Mouse (Mus musculus) intestine, postnatal 0 days (tissue): ENCODE data around the gene Crlf1. TPM values are rescaled to one million over a fixed set of nuclear protein-coding genes. Genes with fewer than 3 reads are reported as not detected.

Experiments
- ATAC-seq: fragments of 200-750 bp; cut with Nextera tagmentation; 2 replicates; pipeline ENCODE4 v1.8.0; 2017; ENCODE audit warnings: mild to moderate bottlenecking, moderate TSS enrichment, moderate library complexity
- H3K27ac ChIP-seq: fragments of 300-500 bp; sonication (generic); 2 replicates; pipeline ENCODE4 v1.5.1; 2014; ENCODE audit warnings: mild to moderate bottlenecking, low read depth, low read length, moderate library complexity
- H3K27me3 ChIP-seq: fragments of 300-500 bp; sonication (generic); replicated peaks from 2 replicates; pipeline ENCODE4 v1.6.1; 2014; ENCODE audit warnings: low read length, mixed read lengths; ENCODE audit not compliant: control insufficient read depth, insufficient read depth
- H3K36me3 ChIP-seq: fragments of 300-500 bp; sonication (generic); 2 replicates; pipeline ENCODE4 v1.6.1; 2014; ENCODE audit warnings: mild to moderate bottlenecking, moderate library complexity; ENCODE audit not compliant: control insufficient read depth, insufficient read depth
- H3K4me1 ChIP-seq: fragments of 300-500 bp; sonication (generic); replicated peaks from 2 replicates; pipeline ENCODE4 v1.6.1; 2014; ENCODE audit warnings: antibody characterized with exemption, low read length, mixed read lengths; ENCODE audit not compliant: control insufficient read depth, insufficient read depth
- H3K4me2 ChIP-seq: fragments of 300-500 bp; sonication (generic); replicated peaks from 2 replicates; pipeline ENCODE4 v1.6.1; 2014; ENCODE audit warnings: low read depth, mild to moderate bottlenecking, moderate library complexity
- H3K4me3 ChIP-seq: fragments of 300-500 bp; sonication (generic); 2 replicates; pipeline ENCODE4 v1.5.1; 2014; ENCODE audit warnings: low read depth, low read length
- H3K9ac ChIP-seq: fragments of 300-500 bp; sonication (generic); 2 replicates; pipeline ENCODE4 v1.6.1; 2014; ENCODE audit warnings: mild to moderate bottlenecking, low read depth, low read length
- H3K9me3 ChIP-seq: fragments of 300-500 bp; sonication (generic); 2 replicates; pipeline ENCODE4 v1.6.1; 2016; ENCODE audit warnings: mixed run types; ENCODE audit not compliant: control insufficient read depth
- CTCF ChIP-seq: sonication (generic); IDR thresholded peaks from 2 replicates; pipeline ENCODE4 v1.5.1; 2016; ENCODE audit warnings: low read depth, mild to moderate bottlenecking, control low read depth, antibody characterized with exemption, moderate library complexity
- WGBS: fragments of 180-500 bp; shearing (Covaris S2); extraction: QIAGEN DNeasy Blood & Tissue Kit; methylation state at CpG from one replicate; pipeline ENCODE4 v1.1.7; 2014; 5-methylcytosine and 5-hydroxymethylcytosine counted together
- polyA plus RNA-seq: library from polyadenylated mRNA; unstranded; fragments of >200 nt; fragmentation: Nextera tagmentation; extraction: Ambion mirVana; gene quantifications from 2 replicates; pipeline ENCODE4 v1.2.1, GENCODE M21; 2015

Crlf1 gene
- polyA plus RNA-seq, 1 experiment from 2014 or later, result 0.81 TPM

DNA sequence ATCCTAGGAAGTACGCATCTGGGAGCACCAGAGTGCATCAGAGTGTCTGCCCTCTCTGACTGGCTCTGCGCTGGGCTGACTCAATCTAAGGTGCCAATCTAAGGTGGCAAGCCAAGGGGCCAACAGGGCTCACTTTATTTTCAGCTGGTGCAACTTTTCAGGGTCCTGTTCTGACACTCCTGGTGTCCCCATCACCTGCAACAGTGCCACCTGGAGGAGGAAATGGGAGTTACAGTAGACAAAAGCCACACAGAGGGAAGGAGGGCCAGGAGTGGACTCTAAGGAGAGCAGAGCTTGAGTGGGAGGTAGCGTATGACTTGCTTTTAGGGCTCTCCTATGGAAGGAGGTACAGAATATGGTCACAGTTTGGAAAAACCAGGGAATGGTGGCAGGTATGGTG, 11.9 kb downstream of the Crlf1 start:
- peak; percentile 93 for TF ChIP-seq CTCF
- 88% methylated on average over 3 of the region's 3 CpGs for whole genome bisulfite sequencing
- Histone ChIP-seq H3K36me3 (peaks cover 25% of the 10 kb centered on the region; the same call in 1 of the 2 replicates), H3K27me3 (peaks cover 19% of the 10 kb centered on the region), H3K27ac (no peak overlapping the region), H3K4me2 (no peak overlapping the region), H3K9me3 (no peaks in the 10 kb centered on the region), H3K9ac (no peak overlapping the region), H3K4me3 (no peak overlapping the region), H3K4me1 (no peaks in the 10 kb centered on the region; the same call in none of the 2 replicates)
- no peak for ATAC-seq

GRCm38 (mm10) chr8:70505698-70506327, 12.9 kb downstream of the Crlf1 start:
- peak overlapping the region; percentile 59 for H3K4me3 ChIP-seq
- H3K9me3 ChIP-seq, result no peaks in the 10 kb centered on the region
- no peak for ATAC-seq
- peak overlapping the region; percentile 82 for H3K4me2 ChIP-seq
- 35% methylated on average over 32 of the region's 32 CpGs for WGBS
- 0 out of 2 replicates have a peak overlapping the region, but pooled peaks have one; percentile 81 for H3K27ac ChIP-seq
- H3K36me3 ChIP-seq, result peaks cover 25% of the 10 kb centered on the region; the same call in 1 of the 2 replicates
- H3K4me1 ChIP-seq, result no peaks in the 10 kb centered on the region; the same call in none of the 2 replicates
- no peak for TF ChIP-seq CTCF
- H3K9ac ChIP-seq, result peak overlapping the region; percentile 60
- H3K27me3 ChIP-seq, result peaks cover 12% of the 10 kb centered on the region; the same call in 1 of the 2 replicates

DNA sequence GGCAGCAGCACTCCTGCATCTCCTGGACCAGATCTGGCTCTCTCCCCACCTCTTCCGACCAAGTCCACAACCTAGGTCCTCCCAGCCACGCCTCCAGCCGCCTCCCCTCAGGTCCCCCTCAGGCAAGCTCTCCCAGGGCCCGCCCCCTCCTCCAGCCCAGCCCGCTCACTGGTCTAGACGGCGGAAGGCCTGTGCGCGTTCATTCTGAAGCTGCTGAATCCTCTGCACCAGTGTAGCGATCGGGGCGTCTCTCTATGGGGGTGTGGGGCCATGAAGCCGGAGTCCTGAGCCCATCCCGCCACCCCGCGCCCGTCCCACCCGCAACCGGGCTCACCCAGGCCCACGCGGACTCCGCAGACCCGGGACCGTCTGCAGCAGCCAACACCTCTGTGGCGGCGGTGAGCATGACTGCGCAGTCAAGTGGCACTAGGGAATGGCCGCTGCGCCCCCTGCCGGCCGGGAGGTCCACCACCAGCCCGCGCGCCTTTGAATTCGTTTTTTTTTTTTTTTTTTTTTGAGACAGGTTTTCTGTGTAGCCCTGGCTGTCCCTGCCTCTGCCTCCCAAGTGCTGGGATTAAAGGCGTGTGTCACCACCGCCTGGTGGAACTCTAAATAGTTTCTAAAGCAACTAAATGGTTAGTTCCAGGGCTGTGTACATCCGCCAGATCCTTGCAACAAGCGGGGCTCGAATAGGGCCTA, 13.5 kb downstream of the Crlf1 start, which contains the start of gene Rex1bd:
Gene Rex1bd, minus strand, starts transcription at position 425 of the 699 bp plus-strand sequence.
- peak within 1 kb of the TSS; percentile 59 for H3K4me3 ChIP-seq
- peaks cover 25% of the 10 kb centered on the region; the same call in 1 of the 2 replicates for H3K36me3 ChIP-seq
- peak within 1 kb of the TSS; percentile 81 for H3K27ac ChIP-seq
- no peaks in the 10 kb centered on the region; the same call in none of the 2 replicates for H3K4me1 ChIP-seq
- H3K9ac ChIP-seq, result peak within 1 kb of the TSS; percentile 60
- H3K27me3 ChIP-seq, result peaks cover 7% of the 10 kb centered on the region; the same call in 1 of the 2 replicates
- H3K9me3 ChIP-seq, result no peaks in the 10 kb centered on the region
- WGBS, result 3% methylated on average over 40 of the region's 40 CpGs
- peak; percentile 75 for ATAC-seq
- peak within 1 kb of the TSS; percentile 82 for H3K4me2 ChIP-seq
- TF ChIP-seq CTCF, result peak; percentile 93

DNA sequence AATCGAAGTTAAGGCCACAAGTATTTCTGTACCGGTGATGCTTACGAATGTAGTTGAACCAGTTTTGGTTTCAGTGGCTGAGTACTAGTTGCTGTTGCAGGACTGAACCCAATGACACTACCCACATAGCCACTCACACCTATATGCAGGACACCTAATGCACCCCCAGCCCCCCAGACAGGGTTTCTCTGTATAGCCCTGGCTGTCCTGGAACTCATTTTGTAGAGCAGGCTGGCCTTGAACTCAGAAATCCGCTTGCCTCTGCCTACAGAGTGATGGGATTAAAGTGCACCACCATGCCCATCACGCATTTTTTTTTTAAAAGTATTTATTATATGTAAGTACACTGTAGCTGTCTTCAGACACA, 14.1 kb downstream of the Crlf1 start:
- no peaks in the 10 kb centered on the region for H3K9me3 ChIP-seq
- H3K4me1 ChIP-seq, result no peaks in the 10 kb centered on the region; the same call in none of the 2 replicates
- 53% methylated on average over 5 of the region's 5 CpGs for WGBS
- 0 out of 2 replicates have a peak, but pooled peaks cover 2% of the 10 kb centered on the region for H3K27me3 ChIP-seq
- no peak for TF ChIP-seq CTCF
- H3K4me3 ChIP-seq, result no peak overlapping the region
- H3K36me3 ChIP-seq, result peaks cover 25% of the 10 kb centered on the region; the same call in 1 of the 2 replicates
- H3K9ac ChIP-seq, result no peak overlapping the region
- ATAC-seq, result no peak
- no peak overlapping the region for H3K4me2 ChIP-seq
- no peak overlapping the region for H3K27ac ChIP-seq

- H3K4me3 ChIP-seq, result peak overlapping the region; percentile 86
- H3K4me2 ChIP-seq, result peak overlapping the region; percentile 84
- H3K36me3 ChIP-seq, result peaks cover 29% of the 10 kb centered on the region; the same call in 1 of the 2 replicates
- H3K4me1 ChIP-seq, result no peaks in the 10 kb centered on the region; the same call in none of the 2 replicates
- peak overlapping the region; percentile 85 for H3K9ac ChIP-seq
- TF ChIP-seq CTCF, result no peak
- peak overlapping the region; percentile 92 for H3K27ac ChIP-seq
- ATAC-seq, result no peak
- whole genome bisulfite sequencing, result 6% methylated on average over 25 of the region's 25 CpGs
- no peaks in the 10 kb centered on the region for H3K9me3 ChIP-seq
- H3K27me3 ChIP-seq, result no peaks in the 10 kb centered on the region
Measured at GRCm38 (mm10) chr8:70509281-70509952, 16.5 kb downstream of the Crlf1 start.
